Mouse (Mus musculus) spleen, adult 12 weeks (tissue): Measurements from ENCODE around the gene Ezh1.
A peak's percentile ranks its signal among the peaks of the same experiment; 100 is the strongest.

Experiments
- DNase-seq: peaks from one replicate; pipeline ENCODE4 v3.0.0; 2022; ENCODE audit warnings: low spot score

The Ezh1 gene

GRCm38 (mm10) chr11:101226065-101226701 lies at the start of gene Ezh1:
Gene Ezh1, minus strand, starts transcription at chr11:101226463.
- peak; percentile 91 for DNase-seq

DNA sequence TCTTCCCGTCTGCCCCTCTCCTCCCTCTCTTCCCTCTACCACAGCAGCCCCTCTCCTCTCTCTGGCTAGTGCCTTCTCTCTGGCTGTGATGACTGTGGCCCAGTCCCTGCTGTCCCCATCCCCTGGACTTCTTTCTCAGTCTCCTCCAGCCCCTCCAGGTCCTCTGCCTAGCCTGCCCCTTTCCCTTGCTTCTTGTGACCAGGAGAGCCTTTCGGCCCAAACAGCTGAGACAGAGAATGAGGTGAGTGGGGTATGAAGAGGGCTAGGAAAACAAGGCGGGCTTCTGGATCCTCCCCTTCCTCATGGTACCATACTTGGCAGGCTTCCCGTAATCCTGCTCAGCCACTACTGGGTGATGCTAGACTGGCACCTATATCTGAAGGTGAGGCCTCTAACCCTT lies 49.0 kb upstream of the Ezh1 start:
- no peak for DNase-seq

DNA sequence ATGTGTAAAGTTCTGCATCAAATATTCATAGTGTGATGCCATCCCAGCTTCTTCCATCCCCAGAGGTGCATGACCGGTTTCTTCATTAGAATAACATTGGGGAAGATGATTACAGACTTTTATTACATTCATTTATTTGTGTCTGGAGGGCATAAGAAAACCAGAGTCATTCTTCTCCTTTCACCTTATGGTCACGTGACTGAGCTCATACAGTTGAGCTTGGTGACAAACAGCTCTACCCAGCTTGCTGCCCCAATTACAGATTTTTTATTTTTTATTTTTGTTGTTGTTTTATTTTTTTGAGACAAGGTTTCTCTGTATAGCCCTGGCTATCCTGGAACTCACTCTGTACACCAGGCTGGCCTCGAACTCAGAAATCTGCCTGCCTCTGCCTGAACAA lies 46.2 kb upstream of the Ezh1 start:
- DNase-seq: no peak

GRCm38 (mm10) chr11:101269577-101270116 lies 43.4 kb upstream of the Ezh1 start:
- DNase-seq: no peak

DNA sequence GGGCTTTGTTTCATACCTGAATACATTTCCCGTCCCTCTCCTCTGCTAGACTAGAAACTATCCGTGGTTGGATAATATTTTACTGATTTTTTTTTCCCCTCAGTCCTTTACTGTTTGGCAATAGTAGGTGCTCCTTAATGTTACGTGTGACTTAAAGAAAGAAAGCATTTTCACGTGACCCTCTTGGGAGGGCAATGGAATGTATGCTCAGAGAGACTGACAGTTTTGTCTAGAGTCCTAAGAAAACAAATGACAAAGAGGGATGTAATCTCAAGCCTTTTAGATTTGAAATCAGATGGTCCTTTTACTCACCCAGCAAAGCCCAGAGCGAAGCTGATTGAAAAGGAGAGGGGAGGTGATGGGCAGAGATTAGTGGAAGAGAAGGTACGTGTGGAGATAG lies 39.6 kb upstream of the Ezh1 start:
- DNase-seq: no peak

- no peak for DNase-seq
Observed at GRCm38 (mm10) chr11:101264954-101265471, 38.8 kb upstream of the Ezh1 start.

- DNase-seq: no peak
Observed at GRCm38 (mm10) chr11:101263989-101264280, 37.7 kb upstream of the Ezh1 start.

- no peak for DNase-seq
Observed at GRCm38 (mm10) chr11:101263138-101263988, 37.1 kb upstream of the Ezh1 start.

GRCm38 (mm10) chr11:101262272-101262967 lies 36.2 kb upstream of the Ezh1 start:
- DNase-seq: no peak

DNA sequence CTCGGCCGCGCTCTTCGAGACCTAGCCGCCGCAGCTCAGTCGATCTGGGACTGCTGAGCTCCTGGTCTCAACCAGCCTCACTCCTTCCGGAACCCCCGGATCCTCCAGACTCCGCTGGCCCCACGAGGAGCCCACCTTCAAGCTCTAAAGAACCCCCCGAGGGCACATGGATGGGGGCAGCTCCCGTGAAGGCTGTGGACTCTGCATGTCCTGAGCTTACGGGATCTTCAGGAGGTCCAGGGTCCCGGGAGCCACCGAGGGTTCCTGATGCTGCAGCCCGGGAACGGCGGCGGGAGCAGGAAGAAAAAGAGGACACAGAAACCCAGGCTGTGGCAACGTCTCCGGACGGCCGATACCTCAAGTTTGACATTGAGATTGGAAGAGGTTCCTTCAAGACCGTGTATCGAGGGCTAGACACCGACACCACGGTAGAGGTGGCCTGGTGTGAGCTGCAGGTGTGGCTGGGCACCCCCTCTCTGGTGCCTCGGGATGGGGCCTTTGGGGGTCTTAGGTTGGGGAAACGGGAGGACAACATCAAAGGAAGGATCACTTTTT lies 34.6 kb upstream of the Ezh1 start:
- DNase-seq: no peak

- DNase-seq: peak; percentile 72
Observed at GRCm38 (mm10) chr11:101259948-101260825, 33.9 kb upstream of the Ezh1 start, which contains the start of gene Wnk4. Gene Wnk4, plus strand, starts transcription at chr11:101260567.

GRCm38 (mm10) chr11:101259261-101259712 lies 33.0 kb upstream of the Ezh1 start:
- DNase-seq: no peak

GRCm38 (mm10) chr11:101255826-101256775 lies 29.8 kb upstream of the Ezh1 start:
- no peak for DNase-seq

GRCm38 (mm10) chr11:101253613-101254389 lies 27.5 kb upstream of the Ezh1 start, which contains the start of gene Vps25:
Gene Vps25, plus strand, starts transcription at chr11:101253707.
- DNase-seq: peak; percentile 77

DNA sequence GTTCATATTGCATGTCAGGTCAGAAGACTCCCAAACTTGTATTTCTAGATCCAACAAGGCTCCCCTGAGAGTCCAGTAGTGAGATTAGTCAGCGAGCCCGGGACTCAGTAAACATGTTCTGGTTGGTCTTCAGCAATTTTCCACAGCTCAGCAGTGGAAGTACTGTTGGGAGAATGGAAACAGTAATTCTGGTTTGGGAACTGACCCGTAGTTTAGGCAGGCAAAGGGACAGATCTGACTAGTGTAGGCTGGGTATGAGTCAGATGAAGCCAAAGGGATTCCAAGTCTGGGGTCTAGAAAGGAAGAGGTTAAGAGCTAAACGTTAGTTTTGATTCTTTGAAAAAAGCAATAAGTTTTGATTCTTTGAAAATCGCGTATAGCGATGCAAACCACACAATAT lies 26.7 kb upstream of the Ezh1 start:
- peak; percentile 19 for DNase-seq

- no peak for DNase-seq
Observed at GRCm38 (mm10) chr11:101251031-101251430, 24.8 kb upstream of the Ezh1 start.

GRCm38 (mm10) chr11:101248258-101248994 lies 22.2 kb upstream of the Ezh1 start:
- no peak for DNase-seq

DNA sequence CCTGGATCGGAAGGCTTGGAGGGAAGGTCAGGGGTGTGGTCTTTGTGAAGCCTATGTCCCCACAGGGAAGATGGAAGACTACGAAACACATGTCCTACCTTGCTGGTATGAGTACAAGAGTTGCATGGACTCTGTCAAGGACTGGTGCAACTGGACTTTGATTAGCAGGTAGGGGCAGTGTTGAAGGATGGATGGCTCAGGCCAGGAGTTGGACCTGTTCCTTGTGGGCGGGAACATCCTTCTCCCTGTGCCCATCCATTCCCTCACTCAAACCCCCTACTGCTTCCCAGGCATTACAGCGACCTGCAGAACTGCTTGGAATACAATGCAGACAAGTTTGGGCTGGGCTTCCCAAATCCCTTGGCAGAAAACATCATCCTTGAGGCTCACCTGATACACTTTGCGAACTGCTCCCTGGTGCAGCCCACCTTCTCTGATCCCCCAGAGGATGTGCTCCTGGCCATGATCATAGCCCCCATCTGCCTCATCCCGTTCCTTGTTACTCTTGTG lies 21.3 kb upstream of the Ezh1 start:
- no peak for DNase-seq
